Mouse (Mus musculus) kidney, adult 2 months (tissue): ENCODE data around the gene Syne1. TPM values are rescaled to one million over a fixed set of nuclear protein-coding genes. Genes with fewer than 3 reads are reported as not detected.
A peak's percentile ranks its signal among the peaks of the same experiment; 100 is the strongest.

ENCODE experiments used
- DNase-seq: peaks from one replicate; pipeline ENCODE4 v3.0.0; 2021
- H3K27ac ChIP-seq: fragments of 200-500 bp; 2 replicates; pipeline ENCODE4 v1.5.1; 2012; ENCODE audit warnings: low read depth, low read length, control low read depth, inconsistent platforms; ENCODE audit not compliant: insufficient read depth
- H3K27me3 ChIP-seq: fragments of 200-500 bp; replicated peaks from 2 replicates; pipeline ENCODE4 v1.6.1; 2012; ENCODE audit warnings: mild to moderate bottlenecking, moderate library complexity, low read length, inconsistent platforms; ENCODE audit not compliant: control insufficient read depth, insufficient read depth
- H3K36me3 ChIP-seq: fragments of 200-500 bp; 2 replicates; pipeline ENCODE4 v1.6.1; 2012; ENCODE audit warnings: mild to moderate bottlenecking, moderate library complexity, low read length, inconsistent platforms; ENCODE audit not compliant: control insufficient read depth, insufficient read depth
- H3K4me1 ChIP-seq: fragments of 200-500 bp; 2 replicates; pipeline ENCODE4 v1.6.1; 2011; ENCODE audit warnings: low read length; ENCODE audit not compliant: control insufficient read depth, insufficient read depth
- H3K4me3 ChIP-seq: fragments of 200-500 bp; 2 replicates; pipeline ENCODE4 v1.5.1; 2011; ENCODE audit warnings: mild to moderate bottlenecking, low read depth, low read length, control low read depth; ENCODE audit not compliant: insufficient read depth
- CTCF ChIP-seq: fragments of 200-500 bp; conservative IDR thresholded peaks from 2 replicates; pipeline ENCODE4 v1.5.1; 2011; ENCODE audit warnings: low read depth, mild to moderate bottlenecking, control low read depth, low read length, moderate library complexity, mixed read lengths; ENCODE audit not compliant: insufficient read depth, insufficient read length
- POLR2A ChIP-seq: fragments of 200-500 bp; IDR thresholded peaks from one replicate; pipeline ENCODE4 v1.6.1; 2011; ENCODE audit warnings: low read depth, low read length, control low read depth
- WGBS: fragments of 180-500 bp; shearing (Covaris S2); methylation state at CpG from one replicate; pipeline ENCODE4 v1.1.7; 2018; 5-methylcytosine and 5-hydroxymethylcytosine counted together
- polyA plus RNA-seq: library from polyadenylated mRNA; depleted of rRNA; stranded (reverse); fragments of >200 nt; gene quantifications from 2 replicates; pipeline ENCODE4 v1.2.3, GENCODE M21; 2012

The Syne1 gene
- polyA plus RNA-seq, 1 experiment: 10.2 TPM

DNA sequence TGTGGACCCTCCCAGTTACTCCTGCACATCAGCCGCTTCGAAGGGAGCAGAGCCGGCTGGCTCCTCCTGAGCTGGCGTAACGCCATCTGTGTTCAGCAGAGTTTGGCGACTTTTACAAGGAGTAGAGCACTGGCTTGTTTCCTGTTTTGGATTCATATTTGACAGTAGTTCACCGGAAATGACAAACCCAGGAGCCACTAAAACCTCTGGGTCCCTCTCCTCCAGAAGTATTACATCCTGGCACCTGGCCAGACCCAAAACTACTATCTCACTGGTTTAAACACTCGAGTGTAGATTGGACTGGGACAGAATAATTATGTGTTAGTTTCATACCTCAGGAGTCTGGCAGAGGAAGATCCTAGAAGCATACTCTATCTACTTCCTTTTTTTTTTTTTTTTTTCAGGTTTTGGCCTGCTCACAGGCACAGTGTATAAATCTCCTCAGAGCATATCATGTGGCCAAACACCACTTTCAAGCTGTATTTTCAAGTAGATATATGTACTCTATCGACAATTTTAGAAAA lies 471.3 kb downstream of the Syne1 start:
- TF ChIP-seq POLR2A (no peak), CTCF (no peak)
- no peaks in the 10 kb centered on the region for H3K4me1 ChIP-seq
- H3K36me3 ChIP-seq: peaks cover 1% of the 10 kb centered on the region; the same call in 1 of the 2 replicates
- H3K27me3 ChIP-seq: no peaks in the 10 kb centered on the region
- H3K4me3 ChIP-seq: no peak overlapping the region
- no peak overlapping the region for H3K27ac ChIP-seq
- DNase-seq: peak; percentile 78
- WGBS: 40% methylated on average over 9 of the region's 9 CpGs

DNA sequence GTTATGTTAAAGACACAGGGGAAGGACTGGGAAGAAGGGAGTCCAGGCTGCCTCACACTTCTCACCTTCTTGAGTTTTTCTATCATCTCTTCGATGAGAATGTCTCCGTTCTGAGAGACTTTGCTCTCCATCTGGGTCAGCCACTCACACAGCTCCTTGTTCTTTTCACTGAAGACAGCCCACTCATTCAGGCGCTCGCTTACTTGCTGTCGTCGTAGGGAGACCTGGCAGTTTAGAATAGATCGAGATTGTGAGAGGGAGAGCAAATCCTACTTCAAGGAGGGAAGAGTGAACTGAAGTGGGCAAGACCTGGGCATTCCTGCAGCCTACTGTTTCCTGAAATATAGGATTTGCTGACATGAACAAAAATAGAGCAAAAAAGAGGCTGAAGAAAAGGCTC lies 475.6 kb downstream of the Syne1 start:
- H3K4me3 ChIP-seq: no peak overlapping the region
- no peak overlapping the region for H3K27ac ChIP-seq
- no peaks in the 10 kb centered on the region for H3K27me3 ChIP-seq
- no peak for DNase-seq
- TF ChIP-seq CTCF (no peak), POLR2A (no peak)
- WGBS: 95% methylated on average over 7 of the region's 7 CpGs
- peaks cover 1% of the 10 kb centered on the region for H3K36me3 ChIP-seq
- no peaks in the 10 kb centered on the region for H3K4me1 ChIP-seq

DNA sequence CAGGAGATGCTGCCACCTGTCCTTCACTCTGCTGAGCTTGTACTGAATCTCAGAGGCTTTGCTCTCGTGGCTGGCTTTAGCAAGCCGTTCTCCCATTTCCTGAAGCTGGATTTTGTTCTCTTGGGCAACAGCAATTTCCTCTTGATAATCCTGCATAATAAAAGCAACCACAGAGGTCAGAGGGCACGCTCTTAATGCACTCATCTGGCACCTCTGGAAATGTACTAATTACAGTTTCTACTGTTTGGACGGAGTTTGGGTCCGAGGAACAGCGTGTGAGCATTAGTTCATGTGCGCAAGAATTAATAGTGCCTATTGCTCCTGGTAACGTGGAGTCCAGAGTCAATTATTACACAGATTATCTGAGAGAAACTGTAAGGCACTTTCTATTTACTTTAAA lies 479.2 kb downstream of the Syne1 start:
- DNase-seq: peak; percentile 20
- H3K36me3 ChIP-seq: peaks cover 1% of the 10 kb centered on the region
- no peak overlapping the region for H3K4me3 ChIP-seq
- H3K27me3 ChIP-seq: no peaks in the 10 kb centered on the region
- TF ChIP-seq CTCF (no peak), POLR2A (no peak)
- H3K4me1 ChIP-seq: no peaks in the 10 kb centered on the region
- WGBS: 57% methylated on average over 8 of the region's 8 CpGs
- no peak overlapping the region for H3K27ac ChIP-seq

DNA sequence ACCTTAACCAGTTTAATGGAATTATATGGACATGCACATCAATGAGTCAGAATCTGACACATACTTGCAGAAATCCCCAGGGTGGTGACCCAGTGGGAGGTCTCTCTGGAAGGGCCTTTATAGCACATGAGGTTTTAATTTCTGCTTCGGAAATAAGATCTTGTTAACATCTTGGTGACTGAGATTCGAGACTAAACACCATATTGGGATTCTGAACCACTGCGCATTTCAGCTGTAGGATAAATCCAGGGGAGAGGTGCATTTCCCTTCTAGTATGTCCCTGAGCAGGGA lies 480.4 kb downstream of the Syne1 start:
- H3K27me3 ChIP-seq: no peaks in the 10 kb centered on the region
- WGBS: 83% methylated on average over 3 of the region's 3 CpGs
- H3K36me3 ChIP-seq: peaks cover 1% of the 10 kb centered on the region
- no peak overlapping the region for H3K4me3 ChIP-seq
- H3K27ac ChIP-seq: no peak overlapping the region
- no peak for TF ChIP-seq CTCF
- no peak for TF ChIP-seq POLR2A
- H3K4me1 ChIP-seq: no peaks in the 10 kb centered on the region
- no peak for DNase-seq

DNA sequence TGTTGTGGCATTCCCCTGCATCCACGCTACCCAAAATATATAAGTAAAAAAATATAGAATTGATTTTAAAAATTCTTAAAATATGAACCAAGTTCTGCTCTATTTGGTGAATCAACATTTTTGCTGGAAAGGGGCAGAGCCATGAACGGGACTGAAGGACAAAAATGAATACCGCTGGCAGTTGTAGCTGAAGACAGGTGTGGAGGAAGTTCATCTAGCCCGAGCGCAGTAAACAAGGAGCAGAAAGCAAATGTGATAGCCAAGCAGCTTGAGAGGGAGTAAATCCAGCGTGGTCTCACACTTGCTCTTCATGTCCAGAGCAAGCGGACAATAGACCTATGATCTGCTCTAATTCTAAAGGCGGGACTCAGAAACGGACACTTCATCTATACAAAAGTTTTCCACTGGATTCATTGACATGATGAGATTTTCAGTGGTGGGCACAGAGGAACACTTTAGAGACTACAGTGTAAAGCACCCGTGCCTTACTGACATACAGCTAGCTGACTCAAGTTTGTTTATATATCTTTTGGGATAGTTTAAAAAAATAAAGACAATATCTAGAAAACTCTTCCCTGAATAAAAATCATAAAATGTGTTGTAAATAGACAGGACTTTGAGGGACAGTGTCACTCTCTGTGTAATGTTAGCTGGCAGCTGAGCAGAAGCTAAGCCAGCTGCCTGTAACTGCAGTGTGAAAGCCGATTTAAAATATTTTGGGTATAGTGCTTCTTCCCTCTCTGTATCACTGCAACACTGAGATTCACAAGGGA lies 480.9 kb downstream of the Syne1 start:
- DNase-seq: no peak
- 94% methylated on average over 11 of the region's 11 CpGs for WGBS
- Histone ChIP-seq H3K27ac (no peak overlapping the region), H3K4me3 (no peak overlapping the region), H3K27me3 (no peaks in the 10 kb centered on the region), H3K4me1 (no peaks in the 10 kb centered on the region), H3K36me3 (no peaks in the 10 kb centered on the region; the same call in 1 of the 2 replicates)
- TF ChIP-seq CTCF (no peak), POLR2A (no peak)

DNA sequence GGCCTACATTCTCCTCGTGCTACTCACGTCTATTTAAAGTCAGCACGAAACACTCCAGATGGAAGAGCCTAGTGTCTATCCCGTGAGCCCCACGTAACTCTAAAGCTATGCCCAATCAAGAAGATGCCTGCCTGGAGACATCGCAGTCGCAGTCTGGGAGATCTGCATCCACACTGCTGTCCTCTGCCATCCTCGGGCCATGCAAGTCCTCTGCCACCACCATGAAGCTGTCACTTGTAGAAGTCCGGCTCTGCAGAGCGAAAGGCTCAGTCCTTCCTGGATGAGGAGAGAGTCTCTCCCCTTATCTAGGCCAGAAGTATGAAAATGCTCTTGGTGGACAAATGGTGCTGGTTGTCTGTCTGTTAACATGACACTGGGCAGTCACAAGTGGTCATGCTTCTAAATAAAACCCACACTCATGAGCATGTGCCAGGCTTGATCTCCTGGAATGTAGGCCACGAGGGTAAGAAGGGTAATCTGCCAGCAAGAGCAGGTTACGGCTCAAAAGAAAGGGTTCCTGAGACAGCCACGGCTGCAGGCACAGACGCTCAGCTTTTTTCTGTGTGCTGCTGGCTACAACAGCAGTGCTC lies 482.5 kb downstream of the Syne1 start, which contains the start of gene Gm10097:
Gm10097 (plus strand) TSS at position 517 of the 590 bp plus-strand sequence.
- Histone ChIP-seq H3K4me3 (no peak within 1 kb of the TSS), H3K27ac (no peak within 1 kb of the TSS), H3K36me3 (no peaks in the 10 kb centered on the region), H3K27me3 (no peaks in the 10 kb centered on the region), H3K4me1 (no peaks in the 10 kb centered on the region)
- TF ChIP-seq POLR2A: no peak
- TF ChIP-seq CTCF: no peak
- no peak for DNase-seq
- WGBS: 85% methylated on average over 14 of the region's 14 CpGs

DNA sequence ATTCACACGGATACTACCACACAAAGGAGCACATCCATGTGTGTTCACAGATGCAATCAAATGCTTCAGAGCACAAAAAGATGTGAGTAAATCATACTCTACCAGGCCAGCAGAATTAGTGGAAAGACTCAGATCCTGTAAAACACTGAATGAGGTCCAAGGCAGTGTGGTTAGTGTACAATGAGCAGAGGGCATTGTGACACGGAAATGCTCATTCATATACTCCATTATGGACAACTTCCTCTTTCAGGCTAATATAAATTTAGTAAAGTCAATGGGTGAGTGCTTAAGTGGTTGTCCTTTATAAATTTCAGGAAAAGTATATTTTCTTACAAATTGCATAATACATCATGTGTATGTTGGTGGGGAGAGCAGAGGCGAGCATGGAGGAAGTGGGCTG lies 484.2 kb downstream of the Syne1 start:
- H3K27ac ChIP-seq: no peak overlapping the region
- H3K36me3 ChIP-seq: no peaks in the 10 kb centered on the region
- no peak overlapping the region for H3K4me3 ChIP-seq
- no peaks in the 10 kb centered on the region for H3K4me1 ChIP-seq
- no peaks in the 10 kb centered on the region for H3K27me3 ChIP-seq
- WGBS: 81% methylated on average over 3 of the region's 3 CpGs
- DNase-seq: no peak
- TF ChIP-seq CTCF: no peak
- TF ChIP-seq POLR2A: no peak
